Mouse (Mus musculus) hindbrain, embryonic 12.5 days (tissue): Measurements from ENCODE around the gene Gmpr. TPM values are rescaled to one million over a fixed set of nuclear protein-coding genes. Genes with fewer than 3 reads are reported as not detected.

Experiments used
- ATAC-seq: fragments of 200-750 bp; cut with Nextera tagmentation; 2 replicates; pipeline ENCODE4 v1.8.0; 2017; ENCODE audit warnings: moderate TSS enrichment; ENCODE audit not compliant: low FRiP score
- H3K27ac ChIP-seq: fragments of 300-500 bp; sonication (generic); 2 replicates; pipeline ENCODE4 v1.5.1; 2016; ENCODE audit warnings: mild to moderate bottlenecking
- H3K27me3 ChIP-seq: fragments of 300-500 bp; sonication (generic); 2 replicates; pipeline ENCODE4 v1.6.1; 2016; ENCODE audit warnings: mild to moderate bottlenecking
- H3K36me3 ChIP-seq: fragments of 300-500 bp; sonication (generic); 2 replicates; pipeline ENCODE4 v1.6.1; 2016; ENCODE audit warnings: mild to moderate bottlenecking
- H3K4me1 ChIP-seq: fragments of 300-500 bp; sonication (generic); 2 replicates; pipeline ENCODE4 v1.6.1; 2016
- H3K4me2 ChIP-seq: fragments of 300-500 bp; sonication (generic); replicated peaks from 2 replicates; pipeline ENCODE4 v1.6.1; 2016; ENCODE audit warnings: mild to moderate bottlenecking
- H3K4me3 ChIP-seq: fragments of 300-500 bp; sonication (generic); 2 replicates; pipeline ENCODE4 v1.5.1; 2016; ENCODE audit warnings: mild to moderate bottlenecking
- H3K9ac ChIP-seq: fragments of 300-500 bp; sonication (generic); 2 replicates; pipeline ENCODE4 v1.6.1; 2016; ENCODE audit warnings: mild to moderate bottlenecking, moderate library complexity
- H3K9me3 ChIP-seq: fragments of 300-500 bp; sonication (generic); replicated peaks from 2 replicates; pipeline ENCODE4 v1.6.1; 2016; ENCODE audit warnings: mild to moderate bottlenecking
- WGBS: fragments of 180-500 bp; shearing (Covaris S2); methylation state at CpG from one replicate; pipeline ENCODE4 v1.1.7; 2016; 5-methylcytosine and 5-hydroxymethylcytosine counted together
- polyA plus RNA-seq: library from polyadenylated mRNA; unstranded; fragments of >200 nt; fragmentation: Nextera tagmentation; extraction: Ambion mirVana; gene quantifications from 2 replicates; pipeline ENCODE4 v1.2.1, GENCODE M21; 2016

Gmpr gene
- polyA plus RNA-seq, 1 experiment from 2014 or later = 19.3 TPM

- H3K36me3 ChIP-seq = no peaks in the 10 kb centered on the region
- H3K9me3 ChIP-seq = no peaks in the 10 kb centered on the region
- no peak overlapping the region for H3K27ac ChIP-seq
- no peak overlapping the region for H3K4me2 ChIP-seq
- no peak overlapping the region for H3K9ac ChIP-seq
- WGBS = 69% methylated on average over 6 of the region's 6 CpGs
- H3K27me3 ChIP-seq = peaks cover 19% of the 10 kb centered on the region
- H3K4me3 ChIP-seq = no peak overlapping the region
- ATAC-seq = no peak
- peaks cover 14% of the 10 kb centered on the region for H3K4me1 ChIP-seq
These were observed 2.1 kb downstream of the Gmpr start for GRCm38 (mm10) chr13:45509366-45509765.

GRCm38 (mm10) chr13:45511706-45512435 is 4.6 kb downstream of the Gmpr start:
- H3K27ac ChIP-seq = no peak overlapping the region
- peak overlapping the region; percentile 18; the same call in 1 of the 2 replicates for H3K9ac ChIP-seq
- no peak for ATAC-seq
- H3K4me2 ChIP-seq = no peak overlapping the region
- H3K4me3 ChIP-seq = no peak overlapping the region
- peaks cover 17% of the 10 kb centered on the region for H3K27me3 ChIP-seq
- 91% methylated on average over 6 of the region's 6 CpGs for WGBS
- peaks cover 33% of the 10 kb centered on the region for H3K4me1 ChIP-seq
- no peaks in the 10 kb centered on the region for H3K9me3 ChIP-seq
- H3K36me3 ChIP-seq = no peaks in the 10 kb centered on the region

- H3K4me1 ChIP-seq = peaks cover 38% of the 10 kb centered on the region
- H3K27me3 ChIP-seq = peaks cover 16% of the 10 kb centered on the region
- H3K4me2 ChIP-seq = no peak overlapping the region
- H3K4me3 ChIP-seq = no peak overlapping the region
- WGBS = 78% methylated on average over 8 of the region's 8 CpGs
- H3K27ac ChIP-seq = no peak overlapping the region
- no peak overlapping the region for H3K9ac ChIP-seq
- ATAC-seq = no peak
- no peaks in the 10 kb centered on the region for H3K36me3 ChIP-seq
- no peaks in the 10 kb centered on the region for H3K9me3 ChIP-seq
These were observed 5.3 kb downstream of the Gmpr start for GRCm38 (mm10) chr13:45512531-45512930.

GRCm38 (mm10) chr13:45513009-45513984 is 6.1 kb downstream of the Gmpr start:
- Histone ChIP-seq H3K9me3 (no peaks in the 10 kb centered on the region), H3K4me2 (no peak overlapping the region), H3K27me3 (peaks cover 16% of the 10 kb centered on the region), H3K4me1 (peaks cover 31% of the 10 kb centered on the region), H3K9ac (no peak overlapping the region), H3K4me3 (no peak overlapping the region), H3K27ac (no peak overlapping the region), H3K36me3 (no peaks in the 10 kb centered on the region)
- no peak for ATAC-seq
- 88% methylated on average over 12 of the region's 12 CpGs for WGBS

- Histone ChIP-seq H3K27ac (no peak overlapping the region), H3K36me3 (no peaks in the 10 kb centered on the region), H3K4me3 (no peak overlapping the region), H3K9me3 (no peaks in the 10 kb centered on the region), H3K27me3 (peaks cover 12% of the 10 kb centered on the region), H3K4me1 (peaks cover 26% of the 10 kb centered on the region), H3K9ac (no peak overlapping the region), H3K4me2 (no peak overlapping the region)
- 94% methylated on average over 5 of the region's 5 CpGs for WGBS
- no peak for ATAC-seq
These were observed 6.9 kb downstream of the Gmpr start for GRCm38 (mm10) chr13:45514115-45514514.

- no peak for ATAC-seq
- Histone ChIP-seq H3K4me2 (no peak overlapping the region), H3K27ac (no peak overlapping the region), H3K9me3 (no peaks in the 10 kb centered on the region), H3K27me3 (peaks cover 3% of the 10 kb centered on the region), H3K4me3 (no peak overlapping the region), H3K36me3 (no peaks in the 10 kb centered on the region), H3K4me1 (peaks cover 26% of the 10 kb centered on the region), H3K9ac (no peak overlapping the region)
- 53% methylated on average over 8 of the region's 8 CpGs for WGBS
These were observed 7.7 kb downstream of the Gmpr start for GRCm38 (mm10) chr13:45514832-45515422.

GRCm38 (mm10) chr13:45516501-45517393 is 9.5 kb downstream of the Gmpr start:
- ATAC-seq = peak; percentile 82
- 4% methylated on average over 24 of the region's 24 CpGs for WGBS

GRCm38 (mm10) chr13:45524305-45524704 is 17.1 kb downstream of the Gmpr start:
- Histone ChIP-seq H3K4me2 (no peak overlapping the region), H3K36me3 (no peaks in the 10 kb centered on the region), H3K9me3 (no peaks in the 10 kb centered on the region), H3K4me1 (peaks cover 14% of the 10 kb centered on the region; the same call in 1 of the 2 replicates), H3K9ac (no peak overlapping the region), H3K27me3 (no peaks in the 10 kb centered on the region), H3K27ac (no peak overlapping the region), H3K4me3 (no peak overlapping the region)
- WGBS = 69% methylated on average over 3 of the region's 3 CpGs
- no peak for ATAC-seq

More at GRCm38 (mm10) chr13:45516501-45517393, 9.5 kb downstream of the Gmpr start:
- Histone ChIP-seq H3K4me1 (peaks cover 26% of the 10 kb centered on the region), H3K4me3 (peak overlapping the region; percentile 26), H3K36me3 (no peaks in the 10 kb centered on the region), H3K9ac (peak overlapping the region; percentile 58), H3K9me3 (no peaks in the 10 kb centered on the region), H3K27me3 (peaks cover 3% of the 10 kb centered on the region; the same call in 1 of the 2 replicates), H3K27ac (peak overlapping the region; percentile 86), H3K4me2 (peak overlapping the region; percentile 54)

- ATAC-seq = no peak
- Histone ChIP-seq H3K9ac (no peak overlapping the region), H3K4me2 (no peak overlapping the region), H3K4me1 (peaks cover 14% of the 10 kb centered on the region; the same call in 1 of the 2 replicates), H3K27me3 (no peaks in the 10 kb centered on the region), H3K36me3 (no peaks in the 10 kb centered on the region), H3K27ac (no peak overlapping the region), H3K4me3 (no peak overlapping the region), H3K9me3 (no peaks in the 10 kb centered on the region)
- WGBS = 89% methylated on average over 6 of the region's 6 CpGs
These were observed 17.7 kb downstream of the Gmpr start for GRCm38 (mm10) chr13:45524791-45525435.

- 31% methylated on average over 7 of the region's 7 CpGs for WGBS
- no peak overlapping the region for H3K9ac ChIP-seq
- no peak overlapping the region for H3K4me2 ChIP-seq
- no peaks in the 10 kb centered on the region for H3K27me3 ChIP-seq
- no peak overlapping the region for H3K4me3 ChIP-seq
- H3K4me1 ChIP-seq = peaks cover 25% of the 10 kb centered on the region; the same call in 1 of the 2 replicates
- H3K27ac ChIP-seq = no peak overlapping the region
- no peaks in the 10 kb centered on the region for H3K9me3 ChIP-seq
- no peaks in the 10 kb centered on the region for H3K36me3 ChIP-seq
- peak; percentile 35; the same call in 1 of the 2 replicates for ATAC-seq
These were observed 19.0 kb downstream of the Gmpr start for GRCm38 (mm10) chr13:45526230-45526629.
